Mouse (Mus musculus) liver, postnatal 0 days (tissue): ENCODE data around the gene Golga4.

Experiments
- CTCF ChIP-seq: sonication (generic); IDR thresholded peaks from 2 replicates; pipeline ENCODE4 v1.5.1; 2016; ENCODE audit warnings: antibody characterized with exemption, low read depth
- EP300 ChIP-seq: IDR thresholded peaks from 2 replicates; pipeline ENCODE4 v1.6.1; 2016; ENCODE audit warnings: antibody characterized with exemption, low read depth, mild to moderate bottlenecking

GRCm38 (mm10) chr9:118585998-118586397, 79.9 kb downstream of the Golga4 start:
- no peak for TF ChIP-seq CTCF
- TF ChIP-seq EP300, result no peak
